Mouse (Mus musculus) urinary bladder, postnatal 10 days (tissue): ENCODE data around the gene Mei4.

Source experiments
- DNase-seq: peaks from one replicate; pipeline ENCODE4 v3.0.0; 2022; ENCODE audit warnings: low spot score

Gene Mei4

DNA sequence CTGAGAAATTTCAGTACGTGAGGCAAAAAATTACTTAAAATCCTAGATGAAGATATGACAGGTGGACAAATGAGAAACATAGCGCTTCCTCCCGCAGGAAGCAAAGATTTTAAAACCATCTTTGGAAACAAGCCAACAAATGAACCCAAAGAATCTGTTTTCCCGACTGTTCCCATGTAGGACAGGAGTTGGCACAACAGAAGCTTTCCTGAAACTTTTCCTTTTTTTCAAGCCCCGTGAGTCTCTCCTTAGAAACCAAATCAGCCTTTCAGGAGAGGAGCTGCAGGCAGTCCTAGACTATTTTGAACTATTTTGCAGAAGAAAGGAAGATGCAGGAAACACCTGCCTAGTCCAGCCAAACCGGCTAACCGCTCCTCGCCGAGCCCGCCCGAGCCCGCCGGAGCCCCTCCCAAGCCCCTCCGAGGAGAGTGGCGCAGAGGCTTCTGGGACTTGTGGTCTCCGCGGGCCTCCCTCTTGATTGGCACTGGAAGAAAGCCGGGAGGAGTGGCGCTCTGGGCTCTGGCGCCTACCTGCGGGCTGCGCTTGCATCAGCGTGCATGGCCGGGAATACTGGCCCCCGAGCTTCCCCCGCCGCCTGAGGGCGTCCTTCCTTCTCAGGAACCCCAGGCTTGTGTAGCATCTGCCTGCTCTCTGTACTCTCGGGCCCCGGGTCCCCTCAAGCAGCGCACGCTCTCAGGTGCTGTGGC, at the start of gene Mei4:
Mei4 (plus strand) TSS at position 490 of the 707 bp plus-strand sequence.
- peak; percentile 10 for DNase-seq

DNA sequence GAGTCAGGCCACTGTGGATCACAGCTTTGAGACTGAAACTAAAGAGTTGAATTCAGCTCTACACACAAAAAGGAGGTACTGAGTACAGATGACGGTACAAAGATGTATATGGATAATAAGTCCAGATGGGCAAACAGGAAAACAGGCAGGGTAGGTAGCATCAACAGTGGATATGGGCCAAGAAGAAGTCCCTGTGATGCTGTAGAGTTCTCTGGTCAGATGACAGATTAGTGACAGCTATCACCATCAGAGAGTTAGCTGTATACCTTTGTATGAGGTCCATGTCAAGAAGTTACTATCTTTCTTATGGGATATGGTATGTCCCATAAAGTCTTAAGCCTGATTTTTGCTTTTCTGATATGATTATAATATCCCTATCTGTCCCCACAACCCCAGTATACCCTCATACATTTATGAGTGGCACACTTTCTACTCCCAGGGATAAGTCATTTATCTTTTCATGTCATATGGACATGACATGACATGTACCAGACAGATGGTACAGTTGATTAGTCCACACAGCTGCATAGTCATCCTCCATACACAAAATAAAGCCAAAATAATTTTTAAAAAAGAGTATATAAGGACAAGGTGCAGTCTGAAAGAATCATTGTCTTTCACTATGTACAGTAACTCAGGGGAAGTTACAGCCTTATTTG, 43.6 kb upstream of the Mei4 start:
- no peak for DNase-seq

DNA sequence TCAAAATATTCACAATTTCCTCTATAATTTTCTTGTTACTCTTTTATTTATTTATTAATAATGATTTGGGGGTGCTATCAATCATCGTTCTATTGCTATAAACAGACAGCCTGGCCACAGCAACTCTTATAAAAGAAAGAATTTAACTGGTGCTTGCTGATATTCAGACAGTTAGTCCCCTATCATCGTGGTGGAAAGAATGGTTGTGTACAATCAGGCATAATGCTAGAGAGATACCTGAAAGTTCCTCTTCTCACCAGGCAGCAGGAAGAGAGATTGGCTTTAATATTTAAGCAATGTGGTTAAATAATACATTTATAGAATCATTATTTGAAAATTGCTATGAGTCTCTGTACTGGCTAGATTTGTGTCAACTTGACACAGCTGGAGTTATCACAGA, 35.9 kb upstream of the Mei4 start:
- no peak for DNase-seq

DNA sequence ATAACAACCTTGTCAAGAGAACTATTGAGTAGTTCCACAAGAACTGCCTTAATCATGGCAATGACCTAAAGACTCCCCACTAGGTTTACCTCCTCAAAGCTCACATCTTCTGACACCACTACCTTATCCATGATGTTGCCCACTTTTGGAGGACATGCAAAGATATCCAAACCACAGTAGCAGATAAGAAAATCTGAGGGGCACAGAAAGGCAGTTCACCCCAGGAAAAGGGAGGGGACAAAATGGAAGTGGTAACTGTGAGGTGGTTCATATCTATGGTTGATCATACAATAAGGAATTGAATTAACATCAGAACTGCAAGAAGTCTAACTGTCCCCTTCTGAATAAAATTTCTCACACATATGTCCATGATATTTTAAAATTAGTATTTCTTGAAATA, 29.4 kb upstream of the Mei4 start:
- no peak for DNase-seq

DNA sequence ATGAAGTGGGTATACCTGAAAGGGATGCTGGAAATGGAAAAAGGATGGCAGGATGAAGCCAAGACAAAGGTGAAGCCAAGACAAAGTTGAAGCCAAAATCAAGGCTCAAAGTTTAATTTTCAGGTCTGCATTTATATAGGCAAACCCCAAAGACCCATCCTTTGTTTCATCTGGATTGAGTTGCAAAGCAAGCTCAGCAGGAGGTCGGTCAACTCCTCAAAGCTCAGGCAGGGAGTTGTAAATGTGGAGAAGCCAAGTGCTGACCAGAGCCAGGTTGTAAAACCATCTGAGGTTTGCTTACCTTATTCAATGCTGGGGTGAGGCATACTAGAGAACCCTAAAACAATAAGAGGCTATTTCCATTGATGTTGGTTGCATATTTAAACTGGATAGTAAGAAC, 4.6 kb upstream of the Mei4 start:
- DNase-seq, result no peak

DNA sequence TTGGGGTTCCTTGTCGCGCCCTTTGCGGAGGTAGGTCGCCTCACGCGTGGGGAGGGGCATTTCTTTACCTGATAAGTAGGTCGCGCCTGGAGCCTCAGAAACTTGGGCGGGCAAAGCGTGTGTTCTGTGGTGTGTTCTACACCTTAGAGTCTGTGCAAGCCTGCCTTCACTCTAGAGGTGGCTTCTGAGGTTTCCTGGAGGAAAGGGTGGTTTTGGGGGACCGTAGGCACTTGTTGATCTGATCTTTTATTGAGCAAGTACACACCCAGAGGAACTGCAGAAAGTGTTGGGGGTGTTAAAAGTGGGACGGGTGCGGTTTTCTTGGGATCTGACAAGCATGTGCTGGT, 391 bp downstream of the Mei4 start:
- no peak for DNase-seq

DNA sequence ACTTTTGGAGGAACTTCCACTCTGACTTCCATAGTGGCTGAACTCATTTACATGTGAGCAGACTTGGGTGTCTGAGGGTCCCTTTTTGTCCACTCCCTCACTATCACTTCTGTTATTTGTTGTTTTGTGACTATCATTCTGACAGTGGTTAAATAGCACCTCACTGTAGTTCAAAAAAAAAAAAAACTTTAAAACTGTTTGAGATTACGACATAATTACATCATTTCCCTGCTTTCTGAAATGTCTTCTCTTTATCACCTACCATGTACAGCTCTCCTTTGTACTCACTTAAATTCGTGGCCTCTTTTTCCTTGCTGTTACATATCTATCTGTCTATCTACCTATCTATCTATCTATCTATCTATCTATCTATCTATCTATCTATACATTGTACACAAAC, 2.6 kb downstream of the Mei4 start:
- no peak for DNase-seq

DNA sequence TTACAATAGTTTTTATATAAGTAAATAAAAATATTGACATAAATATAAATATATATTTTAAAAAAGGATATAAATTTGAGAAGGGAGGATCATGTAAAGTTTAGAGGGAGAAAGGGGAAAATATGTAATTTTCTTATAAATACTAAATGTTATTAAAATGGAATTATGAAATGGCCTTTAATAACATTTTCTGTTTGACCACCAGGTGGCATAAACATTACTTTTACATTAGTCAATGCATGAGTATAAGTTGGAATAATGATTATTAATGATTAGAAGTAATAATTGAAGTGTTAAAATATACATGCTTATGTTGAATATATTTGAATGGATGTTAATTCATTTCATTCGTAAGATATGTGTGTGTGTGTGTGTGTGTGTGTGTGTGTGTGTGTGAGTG, 58.0 kb downstream of the Mei4 start:
- DNase-seq, result no peak

DNA sequence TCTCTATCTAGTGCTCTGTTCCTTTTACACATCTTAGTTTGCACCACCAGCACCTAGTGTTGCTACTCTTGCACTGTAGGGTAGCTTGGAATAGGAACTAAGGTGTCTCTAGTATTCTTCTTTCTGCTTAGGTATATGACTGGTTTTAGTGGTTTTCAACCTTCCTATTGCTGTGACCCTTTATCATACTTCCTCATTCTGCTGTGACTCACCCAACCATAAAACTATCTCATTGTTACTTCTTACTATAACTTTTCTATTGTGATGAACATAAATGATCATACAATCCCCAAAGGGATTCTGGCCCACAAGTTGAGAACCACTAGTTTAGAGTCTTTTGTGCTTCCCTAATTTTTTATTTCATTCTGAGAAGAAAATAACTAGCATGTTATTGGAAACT, 61.3 kb downstream of the Mei4 start:
- no peak for DNase-seq

DNA sequence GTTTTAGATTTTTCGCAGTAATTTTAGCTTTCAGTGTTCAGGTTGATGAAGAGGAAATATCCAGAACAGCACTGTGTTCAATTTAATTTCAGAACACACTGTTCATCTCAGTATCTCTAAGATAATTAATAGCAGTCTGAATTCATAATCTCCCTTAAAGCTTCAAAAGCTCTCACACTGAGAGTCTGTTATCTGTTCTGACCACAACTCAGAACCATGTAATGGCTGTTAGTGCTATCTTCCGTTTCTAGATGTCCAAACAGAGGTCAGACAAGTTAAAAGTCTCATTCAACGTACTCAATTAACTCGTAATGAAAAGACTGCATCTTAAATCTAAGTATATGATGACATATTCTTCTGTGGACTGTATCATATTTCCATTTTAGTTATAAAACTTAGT, 77.1 kb downstream of the Mei4 start:
- no peak for DNase-seq

DNA sequence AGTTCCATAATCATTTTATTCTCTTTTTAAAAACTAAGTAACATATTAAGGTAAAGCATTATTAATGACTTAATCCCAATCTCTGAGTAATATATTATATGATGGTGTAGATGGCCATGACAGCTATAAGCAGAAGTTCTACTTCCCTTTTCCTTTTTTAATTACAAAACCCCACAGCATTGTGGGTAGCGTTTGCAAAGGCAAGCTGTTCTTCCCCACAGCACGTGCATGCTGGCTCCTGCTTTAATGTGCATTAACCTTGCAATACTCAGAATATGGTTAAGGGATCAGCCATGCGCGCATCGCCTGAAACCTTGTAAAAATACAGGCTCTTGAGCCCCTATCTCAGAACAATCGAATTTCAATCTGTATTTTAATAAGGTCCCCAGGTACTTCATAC, 82.2 kb downstream of the Mei4 start:
- no peak for DNase-seq

DNA sequence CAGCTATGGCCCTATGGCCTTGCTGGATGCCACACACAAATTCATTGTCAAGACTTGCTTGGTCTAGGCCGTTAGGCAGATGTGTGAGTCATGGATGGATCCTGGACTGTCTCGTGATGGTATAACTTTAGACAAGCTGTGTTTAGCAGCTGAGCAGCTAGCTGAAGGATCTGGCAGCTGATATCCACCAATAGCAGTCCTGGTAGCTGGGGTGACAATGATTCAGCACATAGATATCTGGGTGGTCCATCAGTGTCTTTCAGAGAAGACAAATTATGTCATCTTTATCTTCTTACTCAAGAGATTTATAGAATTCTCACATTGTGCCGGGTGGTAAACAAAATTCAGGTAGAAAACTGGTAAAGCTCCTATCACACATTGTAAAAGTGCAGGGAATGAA, 93.4 kb downstream of the Mei4 start:
- no peak for DNase-seq

DNA sequence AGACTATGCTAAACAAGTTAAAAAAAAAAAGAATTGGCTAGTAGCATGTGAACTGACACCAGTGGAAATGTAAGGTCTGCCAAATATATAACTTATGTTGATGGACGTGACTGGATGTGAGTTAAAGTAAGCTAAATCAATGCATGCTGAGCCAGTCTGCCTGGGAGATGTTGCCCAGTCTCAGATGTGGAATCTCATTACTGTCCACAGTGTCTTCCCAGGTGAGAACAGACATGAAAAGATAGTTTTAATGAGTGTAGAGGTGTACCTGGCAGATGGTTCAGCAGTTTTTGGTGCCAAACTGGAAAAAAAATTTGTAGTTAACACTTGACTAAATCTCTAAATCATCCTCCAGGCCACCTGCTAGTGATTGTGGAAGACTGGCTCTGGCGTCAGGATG, 94.4 kb downstream of the Mei4 start:
- no peak for DNase-seq

DNA sequence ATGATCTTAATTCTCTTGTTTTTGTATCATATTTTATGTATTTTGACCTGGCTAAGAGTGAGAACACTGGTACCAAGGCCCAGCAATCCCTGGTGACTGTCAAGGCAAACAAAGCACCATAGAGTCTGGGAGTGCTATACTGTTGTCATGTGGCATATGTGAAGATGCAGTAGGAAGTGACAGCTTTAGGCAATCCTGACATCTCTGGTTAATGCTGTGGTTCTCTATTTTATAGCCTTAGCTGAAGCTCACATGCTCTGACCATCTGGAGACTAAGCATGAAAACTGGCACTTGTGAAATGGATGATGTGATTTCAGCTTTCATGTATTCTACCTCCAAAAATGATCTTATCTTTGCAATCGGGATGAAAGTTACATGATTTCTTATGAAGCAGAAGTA, 103.3 kb downstream of the Mei4 start:
- DNase-seq, result no peak

DNA sequence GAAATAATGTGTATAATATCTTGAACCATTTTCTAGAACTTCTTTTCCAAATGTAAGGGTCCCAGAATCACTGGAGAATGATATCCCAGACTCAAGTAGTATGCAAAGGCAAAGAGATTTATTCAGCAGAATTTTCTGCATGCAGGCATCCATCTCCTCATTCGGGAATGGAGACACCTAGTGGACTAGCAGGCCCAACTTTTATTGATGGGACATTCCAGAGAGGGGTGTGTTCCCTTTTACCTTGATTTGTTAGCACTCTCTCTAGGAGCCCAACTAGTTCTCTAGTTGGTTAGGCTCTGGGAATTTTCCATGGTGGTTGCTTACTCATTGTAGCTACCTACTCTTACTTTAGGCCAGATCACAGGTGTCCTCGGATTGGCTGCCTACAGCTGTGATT, 105.5 kb downstream of the Mei4 start:
- no peak for DNase-seq

DNA sequence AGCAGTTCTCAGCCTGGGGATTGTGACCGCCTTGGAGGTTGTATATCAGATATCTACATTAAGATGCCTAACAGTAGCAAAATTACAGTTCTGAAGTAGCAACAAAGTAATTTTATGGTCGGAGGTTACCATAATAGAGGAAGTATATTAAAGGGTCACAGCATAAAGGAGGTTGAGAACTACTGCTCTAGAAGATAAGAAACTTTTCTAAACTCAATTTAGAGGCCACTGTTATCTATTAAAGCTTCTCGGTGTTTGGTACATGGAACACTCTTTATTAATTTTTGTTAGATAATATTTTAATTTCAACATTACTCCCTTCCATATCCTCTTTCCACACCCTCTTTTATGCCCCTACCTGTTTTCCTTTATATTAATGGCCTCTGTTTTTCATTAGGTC, 119.0 kb downstream of the Mei4 start:
- DNase-seq, result no peak

DNA sequence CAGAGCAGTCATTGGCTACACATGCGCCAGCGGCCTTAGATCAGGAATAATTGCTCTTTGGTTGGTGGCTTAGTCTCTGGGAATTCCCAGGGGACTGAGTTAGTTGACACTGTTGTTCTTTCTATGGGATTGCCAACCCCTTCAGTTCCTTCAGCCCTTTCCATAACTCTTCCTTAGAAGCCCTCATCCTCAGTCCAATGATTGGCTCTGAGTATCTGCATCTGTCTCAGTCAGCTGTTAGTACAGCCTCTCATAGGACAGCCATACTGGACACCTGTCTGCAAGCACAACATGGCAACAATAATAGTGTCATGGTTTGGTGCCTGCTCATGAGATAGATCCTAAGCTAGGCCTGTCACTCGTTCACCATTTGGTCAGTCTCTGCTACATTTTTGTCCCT, 149.5 kb downstream of the Mei4 start:
- DNase-seq, result no peak

DNA sequence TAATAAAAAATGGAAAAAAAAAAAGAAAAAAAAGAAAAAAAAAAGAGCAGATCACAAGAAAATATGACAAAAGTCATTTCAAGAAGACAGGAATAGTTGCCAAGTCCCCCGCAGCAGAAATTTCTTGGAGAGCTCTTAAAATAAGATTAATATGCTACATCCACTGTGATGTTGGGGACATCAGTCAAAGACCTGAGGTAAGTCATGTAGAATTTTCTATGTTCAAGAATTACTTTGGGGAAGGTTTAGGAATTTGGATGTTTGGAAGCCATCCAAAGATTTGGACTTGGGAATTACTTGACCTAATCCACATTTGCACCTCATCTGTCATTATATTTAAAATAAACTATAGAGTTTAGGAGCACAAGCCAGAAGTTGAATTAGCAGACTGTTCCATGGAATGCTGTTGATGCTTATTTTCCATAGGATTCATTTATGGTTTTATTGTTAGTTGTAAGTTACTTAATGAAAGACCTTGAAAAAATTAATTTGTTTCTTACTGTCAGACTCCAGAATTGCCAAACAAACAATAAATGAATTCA, 179.1 kb downstream of the Mei4 start:
- DNase-seq, result no peak

DNA sequence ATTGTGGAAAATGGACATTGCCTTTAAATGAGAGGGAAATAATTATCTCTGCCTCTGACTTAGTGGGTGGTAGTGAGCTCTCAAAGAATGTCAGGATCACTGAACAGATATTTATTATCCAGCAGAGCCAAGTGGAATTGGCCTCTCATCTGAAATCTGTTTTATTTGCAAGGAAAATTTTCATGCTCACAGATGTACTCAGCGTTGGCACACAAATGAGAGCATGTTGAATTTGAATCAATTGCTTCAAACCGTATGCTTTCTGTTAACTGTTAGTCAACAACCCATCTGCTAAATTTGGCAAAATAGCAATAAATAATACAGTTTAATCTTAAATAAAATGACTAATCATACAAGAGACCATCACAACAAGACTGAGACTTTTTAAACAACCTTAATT, 181.0 kb downstream of the Mei4 start:
- no peak for DNase-seq

DNA sequence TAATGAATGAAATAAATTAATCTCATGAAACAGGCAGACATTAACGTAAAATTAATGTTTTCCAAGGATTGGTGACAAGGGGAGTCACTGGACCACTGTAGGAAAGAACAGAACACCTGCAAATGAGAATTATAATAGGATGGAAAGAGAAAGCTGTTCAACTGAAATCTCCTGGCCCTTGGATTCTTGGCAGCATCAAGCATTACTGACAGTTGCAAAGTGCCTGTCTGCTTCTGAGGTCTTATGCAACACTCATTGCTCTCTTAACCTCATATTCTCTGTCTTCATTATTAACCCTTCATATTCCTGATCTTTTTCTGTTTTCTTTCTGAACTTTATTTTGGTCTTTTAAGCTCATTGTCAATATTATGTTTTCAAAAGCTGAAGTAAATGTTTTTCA, 210.4 kb downstream of the Mei4 start:
- no peak for DNase-seq

DNA sequence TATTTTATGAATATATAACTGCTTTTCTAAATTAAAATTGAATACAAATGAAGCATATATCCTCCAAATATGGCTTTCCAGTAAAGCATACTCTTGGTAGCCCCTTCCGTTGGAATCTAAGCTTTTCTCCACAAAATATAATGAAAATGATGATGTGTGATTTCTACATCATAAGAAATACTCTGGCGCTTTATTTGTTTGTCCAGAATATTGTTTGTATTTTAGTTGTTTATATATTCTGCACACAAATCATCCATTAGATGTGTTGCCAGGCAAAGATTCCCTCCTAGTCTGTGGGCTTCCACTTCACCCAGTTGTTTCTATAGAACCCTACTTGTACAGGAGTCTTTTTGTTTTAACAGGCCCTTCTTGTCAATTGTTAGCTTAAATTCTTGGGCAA, 211.8 kb downstream of the Mei4 start:
- no peak for DNase-seq

DNA sequence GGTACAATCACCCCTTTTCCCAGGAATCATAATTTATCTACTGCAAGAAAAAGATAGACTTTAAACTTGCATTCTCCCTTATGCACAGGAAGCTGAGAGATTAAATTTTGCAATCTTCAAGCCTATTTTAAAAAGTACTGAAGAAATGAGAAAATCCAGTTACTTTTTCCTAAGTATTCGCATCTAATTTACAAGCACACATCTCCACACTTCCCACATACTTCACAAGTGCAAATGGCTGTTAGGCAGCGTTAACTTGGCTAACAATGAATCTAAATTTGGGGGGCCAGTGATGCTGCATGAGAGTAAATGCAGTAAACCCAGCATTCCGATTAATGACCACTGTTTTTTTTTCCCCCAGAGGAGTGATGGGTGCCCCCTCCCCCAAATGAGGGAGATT, 232.9 kb downstream of the Mei4 start:
- DNase-seq, result no peak

DNA sequence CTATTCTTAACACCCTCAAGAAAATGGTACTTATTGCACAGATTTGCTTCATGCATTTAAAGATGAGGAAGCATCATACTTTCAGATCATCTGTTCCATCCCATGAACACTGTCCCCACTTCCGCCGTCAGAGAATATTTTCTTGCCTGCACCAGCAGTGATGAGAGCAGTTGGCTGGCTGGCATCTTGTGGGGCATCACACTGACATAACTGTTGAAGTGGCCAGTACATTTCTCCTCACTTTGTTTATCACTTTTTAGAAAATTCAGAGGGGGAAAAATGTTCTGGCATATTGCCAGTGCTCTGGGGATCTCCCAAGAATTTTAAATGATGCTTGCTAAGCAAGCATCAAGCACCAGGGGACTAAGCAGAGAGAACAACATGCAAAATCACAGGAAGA, 251.4 kb downstream of the Mei4 start:
- DNase-seq, result no peak

DNA sequence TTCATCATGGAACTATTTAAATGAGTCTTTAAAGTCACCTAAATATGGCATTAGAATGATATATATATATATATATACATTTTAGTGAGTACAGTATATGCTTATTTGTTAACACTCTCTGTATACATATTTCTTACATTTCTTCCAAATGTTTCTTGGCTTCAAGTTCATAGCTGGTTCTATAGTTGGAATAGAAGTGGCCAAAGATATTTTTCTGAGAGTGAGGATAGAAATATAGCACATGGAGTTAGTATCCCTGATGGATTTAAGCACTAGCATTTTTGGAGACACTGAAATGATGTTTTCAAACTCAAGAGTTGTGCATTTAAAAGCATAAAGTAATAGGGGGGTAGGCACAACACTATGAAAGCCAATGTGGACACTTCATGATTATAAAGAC, 272.6 kb downstream of the Mei4 start:
- DNase-seq, result no peak
